Mouse (Mus musculus): ENCODE data around the gene Olfr473.
"Not testable (repeated sequence)": the region's sequence is repeated elsewhere in the genome, so short reads cannot be mapped to it uniquely, and the experiment has no call there.

Olfr473 gene

GRCm38 (mm10) chr7:107930146-107930545 is at the start of gene Olfr473:
Gene Olfr473 (plus strand): TSS chr7:107930446.
- no peak for DNase-seq (ENCODE audit: low spot score)

DNA sequence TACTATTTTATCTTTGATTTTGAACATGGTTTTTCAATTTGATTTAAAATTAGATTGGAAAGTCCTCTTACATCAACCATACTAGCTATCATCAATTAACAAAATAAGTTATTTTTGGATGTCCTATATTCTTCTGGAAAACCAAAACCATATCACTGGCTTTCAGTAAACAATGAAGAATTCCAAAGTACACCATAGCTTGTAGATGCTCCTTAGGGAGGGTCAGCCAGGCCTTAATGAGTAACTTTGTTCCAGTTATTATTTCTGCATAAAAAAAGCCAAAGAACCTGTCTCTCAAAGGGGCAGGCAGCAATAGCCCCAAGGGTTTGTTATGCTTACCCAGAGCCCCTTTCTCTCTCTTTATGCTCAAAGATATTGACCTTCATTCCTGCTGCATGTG is 32.6 kb upstream of the Olfr473 start, which contains the start of gene Olfr472:
TSS of gene Olfr472 (plus strand) at position 301 of the 400 bp plus-strand sequence.
- no peak for DNase-seq (ENCODE audit: low spot score)

- not testable (repeated sequence) for DNase-seq (ENCODE audit: low spot score)
Observed at GRCm38 (mm10) chr7:107952539-107952938, 22.3 kb downstream of the Olfr473 start.

DNA sequence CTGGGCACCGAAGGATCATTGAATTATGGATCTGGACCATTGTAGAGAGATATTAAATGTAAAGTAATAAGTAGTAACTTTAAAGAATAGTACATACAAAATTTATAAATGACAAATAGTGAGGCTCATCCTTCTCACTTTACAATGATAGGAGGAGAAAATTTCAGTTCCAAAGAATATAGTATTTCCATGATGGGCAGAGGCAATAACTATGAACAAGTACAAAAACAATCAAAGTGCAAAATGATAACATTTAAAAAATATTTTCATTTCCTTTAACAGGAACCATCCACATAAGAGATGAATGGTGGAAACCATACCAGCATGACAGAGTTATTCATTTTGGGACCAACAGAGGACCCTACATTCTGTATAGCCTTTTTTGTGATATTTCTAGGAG is 24.1 kb downstream of the Olfr473 start, which contains the start of gene Olfr474:
TSS of gene Olfr474 (plus strand) at position 301 of the 400 bp plus-strand sequence.
- no peak for DNase-seq (ENCODE audit: low spot score)

DNA sequence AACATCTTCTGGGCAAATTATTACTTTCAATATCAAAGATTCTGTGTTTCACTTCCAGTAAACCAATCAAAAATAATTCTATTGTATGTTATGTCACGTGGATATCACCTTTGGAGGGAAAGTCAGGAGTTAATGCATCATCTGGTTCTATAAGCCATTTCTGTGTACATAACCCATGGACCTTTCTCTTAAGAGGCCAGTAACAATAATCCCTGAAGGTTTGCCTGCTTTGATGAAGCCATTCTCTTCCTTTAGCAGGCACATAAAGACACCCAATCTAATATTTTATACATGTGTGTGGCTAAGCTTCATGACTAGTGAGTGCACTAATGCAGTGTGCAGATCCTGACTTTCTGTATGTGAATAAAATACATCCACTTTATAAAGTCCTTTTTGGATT is 34.3 kb downstream of the Olfr473 start, which contains the start of gene Olfr476:
TSS of gene Olfr476 (plus strand) at position 301 of the 400 bp plus-strand sequence.
- DNase-seq (ENCODE audit: low spot score), result no peak
